Mouse (Mus musculus): ENCODE results near the gene Olfr59. TPM values are rescaled to one million over a fixed set of nuclear protein-coding genes. Genes with fewer than 3 reads are reported as not detected.

Gene Olfr59
- polyA plus RNA-seq (2015; fragmentation: Nextera tagmentation; extraction: Ambion mirVana) = not detected in 2 replicates

GRCm38 (mm10) chr11:74283436-74283835 lies at the start of gene Olfr59:
Gene Olfr59 (plus strand): TSS chr11:74283736.
- Histone ChIP-seq H3K4me1 (no peaks in the 10 kb centered on the region), H3K4me2 (no peak within 1 kb of the TSS), H3K9me3 (no peaks in the 10 kb centered on the region), H3K9ac (no peak within 1 kb of the TSS), H3K4me3 (no peak within 1 kb of the TSS), H3K27ac (no peak within 1 kb of the TSS), H3K27me3 (no peaks in the 10 kb centered on the region), H3K36me3 (no peaks in the 10 kb centered on the region)
- WGBS = 56% methylated on average over 2 of the region's 2 CpGs
- ATAC-seq (ENCODE audit: insufficient number of reproducible peaks, low FRiP score, low TSS enrichment, low read depth) = no peak

- no peak overlapping the region for H3K27ac ChIP-seq
- H3K27me3 ChIP-seq = no peaks in the 10 kb centered on the region
- no peaks in the 10 kb centered on the region for H3K9me3 ChIP-seq
- H3K36me3 ChIP-seq = no peaks in the 10 kb centered on the region
- no peak overlapping the region for H3K9ac ChIP-seq
- no peak for ATAC-seq (ENCODE audit: insufficient number of reproducible peaks, low FRiP score, low TSS enrichment, low read depth)
- WGBS = 85% methylated on average over 3 of the region's 3 CpGs
- H3K4me2 ChIP-seq = no peak overlapping the region
- no peak overlapping the region for H3K4me3 ChIP-seq
- H3K4me1 ChIP-seq = no peaks in the 10 kb centered on the region
Observed at GRCm38 (mm10) chr11:74241201-74241600, 42.3 kb upstream of the Olfr59 start.

GRCm38 (mm10) chr11:74259508-74259907 lies 24.0 kb upstream of the Olfr59 start, which contains the start of gene Olfr406:
Gene Olfr406 (plus strand): TSS chr11:74259808.
- no peak within 1 kb of the TSS for H3K27ac ChIP-seq
- H3K27me3 ChIP-seq = no peaks in the 10 kb centered on the region
- H3K4me3 ChIP-seq = no peak within 1 kb of the TSS
- H3K4me2 ChIP-seq = no peak within 1 kb of the TSS
- H3K36me3 ChIP-seq = no peaks in the 10 kb centered on the region
- H3K9ac ChIP-seq = no peak within 1 kb of the TSS
- no peak for ATAC-seq (ENCODE audit: insufficient number of reproducible peaks, low FRiP score, low TSS enrichment, low read depth)
- no peaks in the 10 kb centered on the region for H3K9me3 ChIP-seq
- H3K4me1 ChIP-seq = no peaks in the 10 kb centered on the region
- WGBS = 41% methylated on average over 2 of the region's 2 CpGs

- H3K9me3 ChIP-seq = no peaks in the 10 kb centered on the region
- H3K4me3 ChIP-seq = no peak overlapping the region
- 80% methylated on average over 2 of the region's 2 CpGs for WGBS
- H3K27ac ChIP-seq = no peak overlapping the region
- ATAC-seq (ENCODE audit: insufficient number of reproducible peaks, low FRiP score, low TSS enrichment, low read depth) = no peak
- H3K27me3 ChIP-seq = no peaks in the 10 kb centered on the region
- H3K4me2 ChIP-seq = no peak overlapping the region
- no peaks in the 10 kb centered on the region for H3K4me1 ChIP-seq
- H3K9ac ChIP-seq = no peak overlapping the region
- no peaks in the 10 kb centered on the region for H3K36me3 ChIP-seq
Observed at GRCm38 (mm10) chr11:74287256-74287655, 3.7 kb downstream of the Olfr59 start.

GRCm38 (mm10) chr11:74326044-74326443 lies 42.5 kb downstream of the Olfr59 start:
- H3K27ac ChIP-seq = no peak overlapping the region
- no peak overlapping the region for H3K4me3 ChIP-seq
- H3K9ac ChIP-seq = no peak overlapping the region
- H3K4me1 ChIP-seq = no peaks in the 10 kb centered on the region
- no peaks in the 10 kb centered on the region for H3K36me3 ChIP-seq
- no peak for ATAC-seq (ENCODE audit: insufficient number of reproducible peaks, low FRiP score, low TSS enrichment, low read depth)
- H3K9me3 ChIP-seq = no peaks in the 10 kb centered on the region
- no peaks in the 10 kb centered on the region for H3K27me3 ChIP-seq
- no peak overlapping the region for H3K4me2 ChIP-seq
- 74% methylated on average over 2 of the region's 2 CpGs for WGBS

- H3K4me3 ChIP-seq = no peak overlapping the region
- H3K27ac ChIP-seq = no peak overlapping the region
Observed at GRCm38 (mm10) chr11:74328781-74329180, 45.2 kb downstream of the Olfr59 start.

GRCm38 (mm10) chr11:74337931-74338330 lies 54.4 kb downstream of the Olfr59 start, which contains the start of gene Olfr410:
Gene Olfr410 (minus strand): TSS chr11:74338031.
- Histone ChIP-seq H3K4me1 (no peaks in the 10 kb centered on the region), H3K4me2 (no peak within 1 kb of the TSS), H3K27ac (no peak within 1 kb of the TSS), H3K9ac (no peak within 1 kb of the TSS), H3K4me3 (no peak within 1 kb of the TSS), H3K27me3 (no peaks in the 10 kb centered on the region), H3K9me3 (no peaks in the 10 kb centered on the region), H3K36me3 (no peaks in the 10 kb centered on the region)
- no peak for ATAC-seq (ENCODE audit: insufficient number of reproducible peaks, low FRiP score, low TSS enrichment, low read depth)
- WGBS = 77% methylated on average over 6 of the region's 6 CpGs

More at GRCm38 (mm10) chr11:74328781-74329180, 45.2 kb downstream of the Olfr59 start:
- Histone ChIP-seq H3K4me1 (no peaks in the 10 kb centered on the region), H3K9me3 (no peaks in the 10 kb centered on the region), H3K36me3 (no peaks in the 10 kb centered on the region), H3K4me2 (no peak overlapping the region), H3K9ac (no peak overlapping the region), H3K27me3 (no peaks in the 10 kb centered on the region)
- no peak for ATAC-seq (ENCODE audit: insufficient number of reproducible peaks, low FRiP score, low TSS enrichment, low read depth)

Other genes starting within 250 kb of the Olfr59 start
- gene Olfr139, start 227.2 kb upstream of the Olfr59 start, polyA plus RNA-seq (2015; fragmentation: Nextera tagmentation; extraction: Ambion mirVana) = not detected in 2 replicates
- gene Olfr399, start 227.1 kb upstream of the Olfr59 start, polyA plus RNA-seq (2015; fragmentation: Nextera tagmentation; extraction: Ambion mirVana) = not detected in 2 replicates
- gene Zfp616, start 213.8 kb upstream of the Olfr59 start, polyA plus RNA-seq (2015; fragmentation: Nextera tagmentation; extraction: Ambion mirVana) = not detected in 2 replicates
- not detected in 2 replicates for gene Olfr401, start 170.0 kb upstream of the Olfr59 start, polyA plus RNA-seq (2015; fragmentation: Nextera tagmentation; extraction: Ambion mirVana)
- gene Olfr402, start 130.2 kb upstream of the Olfr59 start, polyA plus RNA-seq (2015; fragmentation: Nextera tagmentation; extraction: Ambion mirVana) = not detected in 2 replicates
- gene Olfr403, start 97.5 kb upstream of the Olfr59 start, polyA plus RNA-seq (2015; fragmentation: Nextera tagmentation; extraction: Ambion mirVana) = not detected in 2 replicates
- gene Olfr43, start 72.4 kb upstream of the Olfr59 start, polyA plus RNA-seq (2015; fragmentation: Nextera tagmentation; extraction: Ambion mirVana) = not detected in 2 replicates
- not detected in 2 replicates for gene Olfr406, start 23.9 kb upstream of the Olfr59 start, polyA plus RNA-seq (2015; fragmentation: Nextera tagmentation; extraction: Ambion mirVana)
- not detected in 2 replicates for gene Olfr410, start 54.3 kb downstream of the Olfr59 start, polyA plus RNA-seq (2015; fragmentation: Nextera tagmentation; extraction: Ambion mirVana)
- not detected in 2 replicates for gene Olfr411, start 68.9 kb downstream of the Olfr59 start, polyA plus RNA-seq (2015; fragmentation: Nextera tagmentation; extraction: Ambion mirVana)
- gene Olfr412, start 78.3 kb downstream of the Olfr59 start, polyA plus RNA-seq (2015; fragmentation: Nextera tagmentation; extraction: Ambion mirVana) = not detected in 2 replicates

All from limb, embryonic 15.5 days (tissue).